Mouse (Mus musculus) bone marrow, adult 2 months (tissue): ENCODE measurements at regions not wholly inside any gene's neighbourhood (a gene's known extent, or its start where the extent isn't known, plus 50 kb on each side); places are given as distances from the start of the nearest gene placed in this dataset.

Experiments used
- H3K27ac ChIP-seq: fragments of 200-500 bp; 2 replicates; pipeline ENCODE4 v1.5.1; 2012; ENCODE audit warnings: low read depth, mild to moderate bottlenecking, control low read depth, inconsistent platforms, low read length; ENCODE audit not compliant: control insufficient read depth, poor library complexity, insufficient read depth
- H3K4me1 ChIP-seq: fragments of 200-500 bp; 2 replicates; pipeline ENCODE4 v1.6.1; 2011; ENCODE audit warnings: low read length; ENCODE audit not compliant: control insufficient read depth, insufficient read depth
- H3K4me3 ChIP-seq: fragments of 200-500 bp; replicated peaks from 2 replicates; pipeline ENCODE3; 2011; ENCODE audit warnings: mild to moderate bottlenecking, low read depth, low read length, control low read depth; ENCODE audit not compliant: control insufficient read depth
- CTCF ChIP-seq: fragments of 200-500 bp; IDR thresholded peaks from 2 replicates; pipeline ENCODE4 v1.5.1; 2011; ENCODE audit warnings: low read length, control low read depth; ENCODE audit not compliant: control insufficient read depth, insufficient read depth
- POLR2A ChIP-seq: fragments of 200-500 bp; IDR thresholded peaks from 2 replicates; pipeline ENCODE4 v1.6.1; 2011; ENCODE audit warnings: low read depth, mild to moderate bottlenecking, control low read depth, low read length, borderline replicate concordance; ENCODE audit not compliant: control insufficient read depth
- WGBS: fragments of 180-500 bp; shearing (Covaris S2); methylation state at CpG from one replicate; pipeline ENCODE4 v1.1.7; 2018; 5-methylcytosine and 5-hydroxymethylcytosine counted together

DNA sequence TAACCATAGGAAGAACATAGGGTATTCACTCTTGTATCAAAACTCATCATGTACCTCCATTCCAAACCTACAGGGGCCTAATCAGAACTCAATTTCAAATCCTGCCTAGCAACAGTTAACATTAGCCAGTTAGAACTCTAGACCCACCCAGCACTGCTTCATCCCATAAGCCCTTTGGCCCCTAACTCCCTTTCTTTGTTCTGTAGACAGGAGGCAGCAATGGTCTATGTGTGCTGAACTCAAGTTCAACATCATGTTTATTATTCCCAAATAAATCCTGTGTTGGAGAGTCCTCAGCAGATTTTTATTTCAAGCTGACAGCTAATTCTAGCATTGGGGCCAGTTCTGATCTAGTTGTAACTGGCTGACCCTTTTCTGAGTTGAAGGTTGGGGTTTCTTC lies 112.2 kb downstream of the Ipo8 start:
- TF ChIP-seq POLR2A = no peak
- TF ChIP-seq CTCF = no peak
- Histone ChIP-seq H3K4me3 (no peak overlapping the region), H3K4me1 (no peaks in the 10 kb centered on the region), H3K27ac (no peak overlapping the region)

DNA sequence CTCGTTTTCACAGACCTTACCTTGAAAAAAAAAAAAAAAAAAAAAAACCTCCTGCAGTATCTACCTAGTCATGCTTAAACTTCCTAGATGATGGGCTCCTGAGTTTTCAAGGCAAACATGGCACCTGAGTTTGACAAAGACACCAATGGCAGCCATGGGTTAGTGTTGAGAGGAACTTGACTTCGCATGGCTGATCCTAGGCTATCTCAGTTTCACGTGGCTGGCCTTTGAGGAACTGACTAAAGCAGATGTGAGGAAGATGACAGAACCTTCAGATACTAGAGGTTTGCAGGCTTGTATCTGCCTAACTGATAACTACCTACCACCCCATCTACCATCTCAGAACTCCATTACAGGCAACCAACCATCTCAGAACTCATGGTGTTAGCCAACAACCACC lies 120.9 kb downstream of the Ipo8 start:
- Histone ChIP-seq H3K4me3 (no peak overlapping the region), H3K27ac (no peak overlapping the region), H3K4me1 (no peaks in the 10 kb centered on the region; the same call in 1 of the 2 replicates)
- TF ChIP-seq CTCF = no peak
- no peak for TF ChIP-seq POLR2A
- WGBS = 62% methylated on average over 3 of the region's 3 CpGs

GRCm38 (mm10) chr6:148708389-148708788 lies 122.9 kb downstream of the Ipo8 start:
- H3K4me1 ChIP-seq = no peaks in the 10 kb centered on the region; the same call in 1 of the 2 replicates
- no peak overlapping the region for H3K4me3 ChIP-seq
- TF ChIP-seq CTCF (no peak), POLR2A (no peak)
- WGBS = 7% methylated on average over 2 of the region's 2 CpGs
- no peak overlapping the region for H3K27ac ChIP-seq

- H3K4me1 ChIP-seq = no peaks in the 10 kb centered on the region; the same call in 1 of the 2 replicates
- WGBS = 31% methylated on average over 2 of the region's 2 CpGs
Observed at GRCm38 (mm10) chr6:148705711-148706110, 125.6 kb downstream of the Ipo8 start.

DNA sequence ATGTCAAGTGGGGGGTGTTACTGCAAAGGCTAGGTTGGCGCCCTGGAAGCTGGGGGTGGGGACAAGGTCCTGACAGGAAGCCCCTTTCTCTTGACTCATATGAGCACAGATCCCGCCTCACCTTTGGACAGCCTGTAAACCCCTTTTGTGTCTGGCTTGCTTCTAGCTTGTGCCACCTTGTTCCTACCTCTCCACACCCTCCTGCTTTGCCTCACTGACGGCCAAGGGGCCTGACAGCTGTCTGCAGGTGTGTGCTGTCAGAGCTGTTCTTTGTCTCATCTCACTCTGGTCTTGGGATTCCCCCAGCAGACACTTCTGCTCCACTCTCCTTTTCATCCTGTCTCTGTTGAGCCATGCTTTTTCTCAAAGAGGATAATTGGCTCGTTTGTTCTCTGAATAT lies 137.9 kb downstream of the Ipo8 start:
- 55% methylated on average over 4 of the region's 4 CpGs for WGBS
- H3K4me1 ChIP-seq = no peaks in the 10 kb centered on the region
- no peak overlapping the region for H3K27ac ChIP-seq
- H3K4me3 ChIP-seq = no peak overlapping the region
- TF ChIP-seq CTCF = no peak
- no peak for TF ChIP-seq POLR2A

More at GRCm38 (mm10) chr6:148705711-148706110, 125.6 kb downstream of the Ipo8 start:
- no peak overlapping the region for H3K4me3 ChIP-seq
- TF ChIP-seq CTCF (peak; percentile 56), POLR2A (no peak)
- no peak overlapping the region for H3K27ac ChIP-seq

GRCm38 (mm10) chr6:148687770-148688169 lies 143.5 kb downstream of the Ipo8 start:
- H3K4me1 ChIP-seq = no peaks in the 10 kb centered on the region
- 17% methylated on average over 4 of the region's 4 CpGs for WGBS
- no peak overlapping the region for H3K27ac ChIP-seq
- no peak for TF ChIP-seq POLR2A
- TF ChIP-seq CTCF = peak; percentile 63
- H3K4me3 ChIP-seq = no peak overlapping the region

DNA sequence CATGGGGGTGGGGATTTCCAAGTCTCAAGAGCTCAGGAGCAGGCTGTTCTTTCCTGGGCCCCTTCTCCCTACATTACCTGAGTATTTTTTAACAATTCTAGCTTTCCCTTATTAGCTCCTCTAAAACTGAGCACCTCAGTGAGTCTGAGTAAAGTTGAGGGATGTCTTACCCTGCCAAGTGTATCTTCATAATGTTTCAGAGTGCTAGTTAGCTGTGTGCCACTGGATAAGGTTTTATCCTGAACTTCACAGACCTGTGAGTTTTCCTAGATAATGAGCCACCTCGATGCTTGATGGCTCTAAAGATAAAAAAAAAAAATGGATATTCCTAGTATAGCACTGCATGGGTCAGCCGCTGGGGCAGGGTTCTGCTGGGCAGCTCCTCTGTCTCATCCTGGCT lies 171.1 kb downstream of the Ipo8 start:
- Histone ChIP-seq H3K4me3 (no peak overlapping the region), H3K27ac (no peak overlapping the region), H3K4me1 (no peaks in the 10 kb centered on the region)
- WGBS = 67% methylated on average over 2 of the region's 2 CpGs
- TF ChIP-seq POLR2A (no peak), CTCF (no peak)

GRCm38 (mm10) chr6:148653216-148653615 lies 178.1 kb downstream of the Ipo8 start:
- Histone ChIP-seq H3K4me1 (no peaks in the 10 kb centered on the region), H3K27ac (no peak overlapping the region), H3K4me3 (no peak overlapping the region)
- no peak for TF ChIP-seq CTCF
- TF ChIP-seq POLR2A = no peak
- WGBS = 54% methylated on average over 3 of the region's 3 CpGs

- H3K4me1 ChIP-seq = no peaks in the 10 kb centered on the region
- H3K4me3 ChIP-seq = no peak overlapping the region
- H3K27ac ChIP-seq = no peak overlapping the region
- 65% methylated on average over 4 of the region's 4 CpGs for WGBS
- TF ChIP-seq POLR2A (no peak), CTCF (no peak)
Observed at GRCm38 (mm10) chr6:148652434-148652833, 178.8 kb downstream of the Ipo8 start.
